Mouse (Mus musculus): ENCODE measurements around the gene Zpbp. TPM values are rescaled to one million over a fixed set of nuclear protein-coding genes. Genes with fewer than 3 reads are reported as not detected.

Gene Zpbp
- under 1 TPM in 1 of 2 experiments, not detected in 1; 0.02 TPM for polyA plus RNA-seq (2012; fragmentation: generic; extraction: Trizol)

GRCm38 (mm10) chr11:11461635-11462560 lies at the start of gene Zpbp, which contains the start of gene Spata48:
TSS of gene Zpbp (minus strand) at chr11:11462408.
TSS of gene Spata48 (plus strand) at chr11:11462094.

Other genes with a start within 250 kb of the Zpbp start
- gene Spata48, start 314 bp downstream of the Zpbp start, polyA plus RNA-seq (2012; fragmentation: generic; extraction: Trizol), result not detected
- gene 4930512M02Rik, start 165.4 kb upstream of the Zpbp start, polyA plus RNA-seq (2012; fragmentation: generic; extraction: Trizol), result not detected
- gene Ikzf1, start 222.6 kb upstream of the Zpbp start, polyA plus RNA-seq (2012; fragmentation: generic; extraction: Trizol), result not detected

Data from C3H10T1/2 (cell line).